Mouse (Mus musculus) heart, adult 2 months (tissue): ENCODE measurements around the gene Dkk3.

Source experiments
- CTCF ChIP-seq: fragments of 200-600 bp; IDR thresholded peaks from 2 replicates; pipeline ENCODE4 v1.8.1; 2022; ENCODE audit warnings: antibody characterized with exemption, mild to moderate bottlenecking, moderate library complexity
- EP300 ChIP-seq: fragments of 200-500 bp; IDR thresholded peaks from 2 replicates; pipeline ENCODE4 v1.6.1; 2011; ENCODE audit warnings: low read depth, low read length, control low read depth; ENCODE audit not compliant: insufficient read depth

DNA sequence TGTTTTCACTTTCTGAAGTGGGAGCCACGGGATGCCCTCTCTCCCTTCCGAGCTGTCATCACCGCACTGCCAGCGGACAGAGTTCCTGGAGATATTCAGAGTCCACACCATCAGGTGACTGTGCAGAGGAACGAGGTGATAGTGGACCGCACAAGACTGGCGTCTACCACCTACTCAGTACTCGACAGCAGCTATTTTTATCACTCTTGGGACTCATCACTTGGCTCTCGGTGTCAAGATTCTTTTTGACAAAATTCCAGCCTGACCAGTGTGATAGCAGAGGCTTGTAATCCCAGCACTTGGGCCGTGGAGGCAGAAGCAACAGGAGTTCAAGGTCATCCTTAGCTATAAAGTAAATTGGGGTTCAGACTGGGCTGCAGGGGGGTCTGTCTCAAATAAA lies 9.7 kb downstream of the Dkk3 start:
- TF ChIP-seq CTCF (no peak), EP300 (no peak)
